Mouse (Mus musculus) heart, postnatal 0 days (tissue): ENCODE measurements around the gene Rfx3. TPM values are rescaled to one million over a fixed set of nuclear protein-coding genes. Genes with fewer than 3 reads are reported as not detected.
A peak's percentile ranks its signal among the peaks of the same experiment; 100 is the strongest.

Experiments used
- ATAC-seq: fragments of 200-750 bp; cut with Nextera tagmentation; 2 replicates; pipeline ENCODE4 v1.8.0; 2017; ENCODE audit warnings: low read depth, moderate number of reproducible peaks, moderate library complexity; ENCODE audit not compliant: insufficient read depth
- DNase-seq: peaks from one replicate; pipeline ENCODE4 v3.0.0-alpha.2; 2016; ENCODE audit warnings: low spot score
- H3K27ac ChIP-seq: fragments of 300-500 bp; sonication (generic); 2 replicates; pipeline ENCODE4 v1.5.1; 2014; ENCODE audit warnings: low read depth, mild to moderate bottlenecking
- H3K27me3 ChIP-seq: fragments of 300-500 bp; sonication (generic); 2 replicates; pipeline ENCODE4 v1.6.1; 2014; ENCODE audit warnings: low read length, mixed read lengths; ENCODE audit not compliant: control insufficient read depth, insufficient read depth
- H3K36me3 ChIP-seq: fragments of 300-500 bp; sonication (generic); replicated peaks from 2 replicates; pipeline ENCODE4 v1.6.1; 2014; ENCODE audit warnings: low read length, mixed read lengths; ENCODE audit not compliant: control insufficient read depth, insufficient read depth
- H3K4me1 ChIP-seq: fragments of 300-500 bp; sonication (generic); 2 replicates; pipeline ENCODE4 v1.6.1; 2014; ENCODE audit warnings: antibody characterized with exemption; ENCODE audit not compliant: control insufficient read depth, insufficient read depth
- H3K4me2 ChIP-seq: fragments of 300-500 bp; sonication (generic); 2 replicates; pipeline ENCODE4 v1.6.1; 2014; ENCODE audit warnings: low read depth, mild to moderate bottlenecking, low read length, moderate library complexity
- H3K4me3 ChIP-seq: fragments of 300-500 bp; sonication (generic); 2 replicates; pipeline ENCODE4 v1.5.1; 2014; ENCODE audit warnings: low read depth, low read length
- H3K9ac ChIP-seq: fragments of 300-500 bp; sonication (generic); replicated peaks from 2 replicates; pipeline ENCODE4 v1.6.1; 2014; ENCODE audit warnings: low read depth, low read length, mixed read lengths
- H3K9me3 ChIP-seq: fragments of 300-500 bp; sonication (generic); replicated peaks from 2 replicates; pipeline ENCODE4 v1.6.1; 2016; ENCODE audit warnings: low read length; ENCODE audit not compliant: control insufficient read depth
- CTCF ChIP-seq: IDR thresholded peaks from 2 replicates; pipeline ENCODE4 v1.5.1; 2016; ENCODE audit warnings: antibody characterized with exemption, control low read depth, low read depth
- EP300 ChIP-seq: IDR thresholded peaks from 2 replicates; pipeline ENCODE4 v1.6.1; 2016; ENCODE audit warnings: antibody characterized with exemption, low read depth
- WGBS: fragments of 180-500 bp; shearing (Covaris S2); extraction: QIAGEN DNeasy Blood & Tissue Kit; methylation state at CpG from one replicate; pipeline ENCODE4 v1.1.7; 2014; 5-methylcytosine and 5-hydroxymethylcytosine counted together
- polyA plus RNA-seq: library from polyadenylated mRNA; unstranded; fragments of >200 nt; fragmentation: Nextera tagmentation; extraction: Ambion mirVana; gene quantifications from 2 replicates; pipeline ENCODE4 v1.2.1, GENCODE M21; 2015
- total RNA-seq: library from RNA; depleted of rRNA; stranded (reverse); fragments of >200 nt; gene quantifications from 2 replicates; pipeline ENCODE4 v1.2.3, GENCODE M21; 2014; ENCODE audit warnings: low replicate concordance

Gene Rfx3
- total and polyA plus RNA-seq, 2 experiments from 2014 or later: 1.6 to 6.8 TPM

GRCm38 (mm10) chr19:27935453-27935852 lies 75.5 kb downstream of the Rfx3 start:
- ATAC-seq (no peak), DNase-seq (no peak)
- Histone ChIP-seq H3K27me3 (no peaks in the 10 kb centered on the region), H3K9ac (no peak overlapping the region), H3K4me3 (no peak overlapping the region), H3K4me1 (no peaks in the 10 kb centered on the region), H3K27ac (no peak overlapping the region), H3K9me3 (no peaks in the 10 kb centered on the region), H3K4me2 (no peak overlapping the region), H3K36me3 (no peaks in the 10 kb centered on the region)
- whole genome bisulfite sequencing: 73% methylated on average over 3 of the region's 3 CpGs
- TF ChIP-seq CTCF (no peak), EP300 (no peak)

GRCm38 (mm10) chr19:27931136-27931535 lies 79.8 kb downstream of the Rfx3 start:
- Histone ChIP-seq H3K9ac (no peak overlapping the region), H3K9me3 (no peaks in the 10 kb centered on the region), H3K36me3 (no peaks in the 10 kb centered on the region), H3K27ac (no peak overlapping the region), H3K27me3 (no peaks in the 10 kb centered on the region), H3K4me1 (no peaks in the 10 kb centered on the region), H3K4me2 (no peak overlapping the region), H3K4me3 (no peak overlapping the region)
- TF ChIP-seq EP300: no peak
- 0 out of 2 replicates have a peak, but pooled peaks have one; percentile 8 for TF ChIP-seq CTCF
- DNase-seq: no peak
- WGBS: 94% methylated on average over 2 of the region's 2 CpGs
- ATAC-seq: no peak

DNA sequence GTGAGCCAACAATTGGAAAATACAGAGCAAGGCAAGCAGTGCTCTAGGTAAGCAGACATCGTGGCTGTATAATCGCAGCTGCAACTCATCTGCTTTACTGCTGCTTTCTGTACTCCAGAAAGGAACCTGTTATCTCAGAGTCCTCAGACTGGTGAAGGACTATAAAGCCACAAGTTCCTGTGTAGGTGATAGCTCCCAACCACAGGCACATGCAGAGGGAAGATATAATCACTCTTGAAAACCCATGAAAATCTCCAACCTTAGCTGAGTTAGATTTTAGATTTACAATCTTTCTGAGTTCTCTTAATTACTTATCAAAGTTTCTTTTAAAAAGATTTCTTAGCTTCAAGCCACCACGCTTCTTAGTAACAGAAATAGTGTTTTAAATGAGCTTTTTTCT lies 84.6 kb downstream of the Rfx3 start:
- H3K4me1 ChIP-seq: no peaks in the 10 kb centered on the region
- H3K36me3 ChIP-seq: no peaks in the 10 kb centered on the region
- ATAC-seq (no peak), DNase-seq (no peak)
- 42% methylated on average over 3 of the region's 3 CpGs for WGBS
- no peaks in the 10 kb centered on the region for H3K27me3 ChIP-seq
- TF ChIP-seq EP300 (no peak), CTCF (no peak)
- H3K4me2 ChIP-seq: no peak overlapping the region
- H3K4me3 ChIP-seq: no peak overlapping the region
- no peaks in the 10 kb centered on the region for H3K9me3 ChIP-seq
- no peak overlapping the region for H3K27ac ChIP-seq
- no peak overlapping the region for H3K9ac ChIP-seq

GRCm38 (mm10) chr19:27919040-27919439 lies 91.9 kb downstream of the Rfx3 start:
- 35% methylated on average over 2 of the region's 2 CpGs for WGBS
- Histone ChIP-seq H3K4me1 (no peaks in the 10 kb centered on the region), H3K27me3 (no peaks in the 10 kb centered on the region), H3K9ac (no peak overlapping the region), H3K4me3 (no peak overlapping the region), H3K4me2 (no peak overlapping the region), H3K36me3 (no peaks in the 10 kb centered on the region), H3K27ac (no peak overlapping the region), H3K9me3 (no peaks in the 10 kb centered on the region)
- DNase-seq: no peak
- no peak for ATAC-seq
- TF ChIP-seq EP300 (no peak), CTCF (peak; percentile 25)

GRCm38 (mm10) chr19:27916446-27916845 lies 94.5 kb downstream of the Rfx3 start:
- H3K9me3 ChIP-seq: no peaks in the 10 kb centered on the region
- no peak for DNase-seq
- TF ChIP-seq CTCF: no peak
- no peak for TF ChIP-seq EP300
- H3K4me1 ChIP-seq: no peaks in the 10 kb centered on the region
- H3K9ac ChIP-seq: no peak overlapping the region
- no peaks in the 10 kb centered on the region for H3K27me3 ChIP-seq
- H3K4me2 ChIP-seq: no peak overlapping the region
- 44% methylated on average over 2 of the region's 2 CpGs for WGBS
- H3K27ac ChIP-seq: no peak overlapping the region
- H3K4me3 ChIP-seq: no peak overlapping the region
- no peak for ATAC-seq
- no peaks in the 10 kb centered on the region for H3K36me3 ChIP-seq

DNA sequence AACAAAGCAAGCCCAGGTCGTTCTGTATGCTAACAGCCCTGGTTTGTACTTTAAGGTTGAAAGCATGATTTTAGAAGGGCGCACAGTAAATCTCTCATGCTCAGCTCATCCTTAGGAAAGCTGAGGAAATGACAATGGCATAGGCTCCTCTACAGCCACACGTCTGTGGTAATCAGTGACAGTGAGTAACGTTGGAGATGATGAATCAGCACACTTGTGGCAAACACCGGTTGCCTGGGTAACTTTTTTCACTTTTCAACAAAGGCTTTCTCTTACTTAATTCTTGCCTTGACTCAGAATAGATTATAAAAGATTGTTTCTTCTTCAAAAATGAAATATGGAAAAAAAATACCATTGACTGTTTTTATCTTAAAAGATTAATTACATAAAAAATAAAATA lies 104.0 kb downstream of the Rfx3 start:
- Histone ChIP-seq H3K9me3 (no peaks in the 10 kb centered on the region), H3K9ac (no peak overlapping the region), H3K27me3 (no peaks in the 10 kb centered on the region), H3K4me2 (no peak overlapping the region), H3K4me3 (no peak overlapping the region), H3K27ac (no peak overlapping the region), H3K4me1 (no peaks in the 10 kb centered on the region), H3K36me3 (no peaks in the 10 kb centered on the region)
- no peak for TF ChIP-seq EP300
- no peak for TF ChIP-seq CTCF
- no peak for ATAC-seq
- 62% methylated on average over 5 of the region's 5 CpGs for WGBS
- DNase-seq: no peak
